Mouse (Mus musculus): ENCODE measurements at regions not wholly inside any gene's neighbourhood (a gene's known extent, or its start where the extent isn't known, plus 50 kb on each side); places are given as distances from the start of the nearest gene placed in this dataset.

GRCm38 (mm10) chr3:151893421-151894235 is 56.2 kb upstream of the Ptgfr start:
- DNase-seq (ENCODE audit: low spot score), result peak; percentile 46
- Histone ChIP-seq H3K9me3 (replicated peaks; ENCODE audit: control insufficient read depth, low read length) (no peaks in the 10 kb centered on the region), H3K4me3 (ENCODE audit: low read depth, low read length) (no peak overlapping the region), H3K27me3 (replicated peaks; ENCODE audit: control insufficient read depth, insufficient read depth, low read length) (no peaks in the 10 kb centered on the region), H3K36me3 (ENCODE audit: control insufficient read depth, insufficient read depth, low read length) (no peaks in the 10 kb centered on the region), H3K4me1 (ENCODE audit: control insufficient read depth, insufficient read depth, low read length) (0 out of 2 replicates have a peak, but pooled peaks cover 4% of the 10 kb centered on the region), H3K9ac (ENCODE audit: low read length) (no peak overlapping the region), H3K27ac (ENCODE audit: low read depth, low read length) (no peak overlapping the region), H3K4me2 (ENCODE audit: low read length) (no peak overlapping the region)
- 66% methylated on average over 11 of the region's 11 CpGs for WGBS
- ATAC-seq, result peak; percentile 57

DNA sequence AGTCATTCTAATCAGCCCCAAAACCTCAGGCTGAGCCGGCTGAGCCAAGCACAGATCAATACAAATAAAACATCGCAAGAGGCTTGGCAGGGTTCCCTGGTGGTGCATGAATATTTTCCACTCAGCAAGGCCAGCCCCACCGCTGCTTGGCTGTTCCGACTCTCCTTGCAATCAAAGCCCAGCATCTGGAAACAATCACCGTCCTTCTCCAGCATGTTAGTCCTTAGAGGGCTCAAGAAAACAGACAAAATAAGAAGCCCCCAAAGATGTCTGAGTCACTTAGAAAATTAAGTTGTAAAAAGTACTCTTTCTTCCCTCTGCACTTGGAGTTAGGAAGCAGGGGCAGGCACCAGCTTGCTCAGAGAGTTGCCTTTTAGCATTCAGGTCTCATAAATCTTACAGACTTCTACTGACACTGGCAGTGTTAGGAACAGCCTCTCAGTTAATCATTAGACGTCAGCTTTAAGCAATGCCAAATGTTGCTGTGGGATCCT is 54.4 kb upstream of the Ptgfr start:
- no peak overlapping the region for H3K4me3 ChIP-seq (ENCODE audit: low read depth, low read length)
- 24% methylated on average over 6 of the region's 6 CpGs for WGBS
- H3K4me2 ChIP-seq (ENCODE audit: low read length), result no peak overlapping the region
- no peaks in the 10 kb centered on the region for H3K36me3 ChIP-seq (ENCODE audit: control insufficient read depth, insufficient read depth, low read length)
- no peak overlapping the region for H3K27ac ChIP-seq (ENCODE audit: low read depth, low read length)
- DNase-seq (ENCODE audit: low spot score), result peak; percentile 67
- H3K4me1 ChIP-seq (ENCODE audit: control insufficient read depth, insufficient read depth, low read length), result 0 out of 2 replicates have a peak, but pooled peaks cover 4% of the 10 kb centered on the region
- no peaks in the 10 kb centered on the region for H3K9me3 ChIP-seq (replicated peaks; ENCODE audit: control insufficient read depth, low read length)
- H3K27me3 ChIP-seq (replicated peaks; ENCODE audit: control insufficient read depth, insufficient read depth, low read length), result no peaks in the 10 kb centered on the region
- no peak overlapping the region for H3K9ac ChIP-seq (ENCODE audit: low read length)
- ATAC-seq, result peak; percentile 52; the same call in 1 of the 2 replicates

- Histone ChIP-seq H3K27me3 (replicated peaks; ENCODE audit: control insufficient read depth, insufficient read depth, low read length) (no peaks in the 10 kb centered on the region), H3K9me3 (replicated peaks; ENCODE audit: control insufficient read depth, low read length) (no peaks in the 10 kb centered on the region), H3K4me2 (ENCODE audit: low read length) (no peak overlapping the region), H3K36me3 (ENCODE audit: control insufficient read depth, insufficient read depth, low read length) (no peaks in the 10 kb centered on the region), H3K9ac (ENCODE audit: low read length) (no peak overlapping the region), H3K4me1 (ENCODE audit: control insufficient read depth, insufficient read depth, low read length) (0 out of 2 replicates have a peak, but pooled peaks cover 4% of the 10 kb centered on the region), H3K4me3 (ENCODE audit: low read depth, low read length) (no peak overlapping the region), H3K27ac (ENCODE audit: low read depth, low read length) (no peak overlapping the region)
- DNase-seq (ENCODE audit: low spot score) (peak; percentile 22), ATAC-seq (no peak)
- 73% methylated on average over 3 of the region's 3 CpGs for WGBS
These were observed 53.9 kb upstream of the Ptgfr start for GRCm38 (mm10) chr3:151891336-151891735.

DNA sequence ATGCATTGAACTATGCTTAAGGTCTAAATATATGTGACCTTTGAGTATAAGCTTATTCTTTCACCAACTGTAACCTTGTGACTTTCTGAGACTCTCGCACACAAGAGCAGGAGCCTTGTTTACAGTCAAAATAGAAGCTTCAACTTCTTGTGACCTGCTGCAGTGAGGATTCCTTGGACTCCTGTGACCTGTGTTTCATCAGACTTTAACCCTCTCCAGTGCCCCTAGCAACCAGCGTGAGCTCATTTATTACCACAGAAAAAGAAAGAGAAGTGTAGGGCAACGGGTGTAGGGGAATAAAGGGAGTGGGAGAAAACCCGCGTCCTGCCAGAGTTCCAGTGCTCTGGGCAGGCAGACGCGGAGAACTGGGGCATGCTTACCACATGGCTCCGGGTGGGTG is 52.3 kb upstream of the Ptgfr start:
- Histone ChIP-seq H3K9me3 (replicated peaks; ENCODE audit: control insufficient read depth, low read length) (no peaks in the 10 kb centered on the region), H3K36me3 (ENCODE audit: control insufficient read depth, insufficient read depth, low read length) (no peaks in the 10 kb centered on the region), H3K27ac (ENCODE audit: low read depth, low read length) (no peak overlapping the region), H3K4me3 (ENCODE audit: low read depth, low read length) (no peak overlapping the region), H3K4me1 (ENCODE audit: control insufficient read depth, insufficient read depth, low read length) (0 out of 2 replicates have a peak, but pooled peaks cover 4% of the 10 kb centered on the region), H3K27me3 (replicated peaks; ENCODE audit: control insufficient read depth, insufficient read depth, low read length) (no peaks in the 10 kb centered on the region), H3K4me2 (ENCODE audit: low read length) (no peak overlapping the region), H3K9ac (ENCODE audit: low read length) (no peak overlapping the region)
- no peak for DNase-seq (ENCODE audit: low spot score)
- 82% methylated on average over 8 of the region's 8 CpGs for WGBS
- no peak for ATAC-seq
